Mouse (Mus musculus) MEL (cell line): ENCODE data around the gene Babam1. TPM values are rescaled to one million over a fixed set of nuclear protein-coding genes. Genes with fewer than 3 reads are reported as not detected.
A peak's percentile ranks its signal among the peaks of the same experiment; 100 is the strongest.
"Not testable (repeated sequence)": the region's sequence is repeated elsewhere in the genome, so short reads cannot be mapped to it uniquely, and the experiment has no call there.

Source experiments
- DNase-seq: peaks from one replicate; pipeline ENCODE4 v3.0.0; 2011; ENCODE audit warnings: low read depth, low spot score
- H3K27ac ChIP-seq: 2 replicates; pipeline ENCODE4 v1.5.1; 2012; ENCODE audit warnings: low read depth, mild to moderate bottlenecking, control low read depth, low read length, moderate library complexity; ENCODE audit not compliant: control insufficient read depth
- H3K27me3 ChIP-seq, 2 experiments: fragments of 150-350 bp in 1 of 2; sonication (generic) in 1 of 2; 2 replicates each; pipeline ENCODE4 v1.6.1; 2012; ENCODE audit warnings: low read length in 2 of 2, mild to moderate bottlenecking in 2 of 2, improper control_type of control experiment in 1 of 2, moderate library complexity in 1 of 2; ENCODE audit not compliant: insufficient read depth in 2 of 2, control insufficient read depth in 1 of 2
- H3K36me3 ChIP-seq, 2 experiments: 2 replicates each; pipeline ENCODE4 v1.6.1; 2012 to 2014; ENCODE audit warnings: low read length in 2 of 2, improper control_type of control experiment in 1 of 2, inconsistent platforms in 1 of 2, mild to moderate bottlenecking in 1 of 2; ENCODE audit not compliant: insufficient read depth in 2 of 2, control insufficient read depth in 1 of 2
- H3K4me1 ChIP-seq, 2 experiments: fragments of 150-350 bp in 1 of 2; sonication (generic) in 1 of 2; 2 replicates each; pipeline ENCODE4 v1.6.1; 2012; ENCODE audit warnings: low read length in 2 of 2, improper control_type of control experiment in 1 of 2, mild to moderate bottlenecking in 1 of 2; ENCODE audit not compliant: insufficient read depth in 2 of 2, control insufficient read depth in 1 of 2
- H3K4me3 ChIP-seq, 2 experiments: fragments of 150-350 bp in 1 of 2; sonication (generic) in 1 of 2; 2 replicates each; pipeline ENCODE4 v1.5.1; 2012; ENCODE audit warnings: low read depth in 2 of 2, low read length in 2 of 2, mild to moderate bottlenecking in 2 of 2, moderate library complexity in 2 of 2, control low read depth in 1 of 2, improper control_type of control experiment in 1 of 2; ENCODE audit not compliant: control insufficient read depth in 1 of 2, insufficient read depth in 1 of 2
- H3K79me2 ChIP-seq: 2 replicates; pipeline ENCODE4 v1.6.1; 2012; ENCODE audit warnings: mild to moderate bottlenecking, low read length, moderate library complexity; ENCODE audit not compliant: control insufficient read depth, poor library complexity, insufficient read depth
- H3K9ac ChIP-seq: 2 replicates; pipeline ENCODE4 v1.6.1; 2012; ENCODE audit warnings: low read depth, mild to moderate bottlenecking, control low read depth, low read length, moderate library complexity; ENCODE audit not compliant: control insufficient read depth, poor library complexity, severe bottlenecking
- H3K9me3 ChIP-seq: fragments of 150-350 bp; sonication (generic); replicated peaks from 2 replicates; pipeline ENCODE4 v1.6.1; 2012; ENCODE audit warnings: mild to moderate bottlenecking, low read length, improper control_type of control experiment, moderate library complexity; ENCODE audit not compliant: insufficient read depth
- CTCF ChIP-seq, 3 experiments: IDR thresholded peaks in 2 of 3; conservative IDR thresholded peaks in 1 of 3; 2 replicates each; pipeline ENCODE4 v1.5.1; 2011 to 2012; ENCODE audit warnings: low read length in 3 of 3, low read depth in 2 of 3, mild to moderate bottlenecking in 2 of 3, improper control_type of control experiment in 1 of 3, inconsistent platforms in 1 of 3, mixed read lengths in 1 of 3, moderate library complexity in 1 of 3; ENCODE audit not compliant: control insufficient read depth in 1 of 3, insufficient read depth in 1 of 3, poor library complexity in 1 of 3, severe bottlenecking in 1 of 3
- E2F4 ChIP-seq: IDR thresholded peaks from 2 replicates; pipeline ENCODE4 v1.6.1; 2011; ENCODE audit warnings: low read depth, low read length, improper control_type of control experiment, borderline replicate concordance
- KAT2A ChIP-seq: conservative IDR thresholded peaks from 2 replicates; pipeline ENCODE4 v1.6.1; 2012; ENCODE audit warnings: low read depth, low read length, improper control_type of control experiment, inconsistent platforms
- MEF2A ChIP-seq: IDR thresholded peaks from 2 replicates; pipeline ENCODE4 v1.6.1; 2014; ENCODE audit warnings: low read depth, mild to moderate bottlenecking, inconsistent platforms, low read length, improper control_type of control experiment; ENCODE audit not compliant: poor library complexity, insufficient replicate concordance, severe bottlenecking; ENCODE audit errors: extremely low read depth
- MXI1 ChIP-seq: IDR thresholded peaks from 2 replicates; pipeline ENCODE4 v1.6.1; 2011; ENCODE audit warnings: mild to moderate bottlenecking, low read depth, low read length, improper control_type of control experiment
- POLR2A ChIP-seq, 2 experiments: IDR thresholded peaks; 2 replicates each; pipeline ENCODE4 v1.6.1; 2011 to 2012; ENCODE audit warnings: low read length in 2 of 2, mild to moderate bottlenecking in 2 of 2, control low read depth in 1 of 2, improper control_type of control experiment in 1 of 2, low read depth in 1 of 2, moderate library complexity in 1 of 2; ENCODE audit not compliant: control insufficient read depth in 1 of 2, insufficient read depth in 1 of 2, poor library complexity in 1 of 2
- POLR2AphosphoS2 ChIP-seq: IDR thresholded peaks from 2 replicates; pipeline ENCODE4 v1.6.1; 2011; ENCODE audit warnings: low read length, improper control_type of control experiment
- POLR2AphosphoS5 ChIP-seq: IDR thresholded peaks from 2 replicates; pipeline ENCODE4 v1.6.1; 2012; ENCODE audit warnings: low read depth, borderline replicate concordance, mild to moderate bottlenecking, inconsistent platforms, low read length, moderate library complexity, mixed read lengths
- RCOR1 ChIP-seq: IDR thresholded peaks from 2 replicates; pipeline ENCODE4 v1.6.1; 2012; ENCODE audit warnings: low read depth, mild to moderate bottlenecking, inconsistent platforms, low read length, improper control_type of control experiment
- SMC3 ChIP-seq: IDR thresholded peaks from 2 replicates; pipeline ENCODE4 v1.6.1; 2011; ENCODE audit warnings: low read depth, low read length, improper control_type of control experiment
- TCF12 ChIP-seq: IDR thresholded peaks from 2 replicates; pipeline ENCODE4 v1.6.1; 2014; ENCODE audit warnings: low read depth, mild to moderate bottlenecking, inconsistent platforms, low read length, improper control_type of control experiment, moderate library complexity
- USF2 ChIP-seq, 2 experiments: IDR thresholded peaks; 2 replicates each; pipeline ENCODE4 v1.6.1; 2011 to 2012; ENCODE audit warnings: improper control_type of control experiment in 2 of 2, low read length in 2 of 2, borderline replicate concordance in 1 of 2, inconsistent platforms in 1 of 2, low read depth in 1 of 2, mild to moderate bottlenecking in 1 of 2; ENCODE audit not compliant: insufficient read depth in 1 of 2
- ZKSCAN1 ChIP-seq: IDR thresholded peaks from 2 replicates; pipeline ENCODE4 v1.6.1; 2012; ENCODE audit warnings: low read depth, mild to moderate bottlenecking, inconsistent platforms, low read length, improper control_type of control experiment, moderate library complexity
- ZNF384 ChIP-seq: IDR thresholded peaks from 2 replicates; pipeline ENCODE4 v1.6.1; 2012; ENCODE audit warnings: low read depth, mild to moderate bottlenecking, inconsistent platforms, low read length, improper control_type of control experiment
- polyA plus RNA-seq, 2 experiments: library from polyadenylated mRNA; stranded (reverse) in 1 of 2; unstranded in 1 of 2; fragments of >175 nt in 1 of 2; fragments of >200 nt in 1 of 2; gene quantifications; 2 replicates each; pipeline versions ENCODE4 v1.2.1 to v1.2.4; 2012; ENCODE audit warnings: low replicate concordance in 2 of 2, low read depth in 1 of 2; ENCODE audit not compliant: insufficient read length in 2 of 2, insufficient read depth in 1 of 2, missing spikeins in 1 of 2
- total RNA-seq: library from RNA; depleted of rRNA; stranded (reverse); fragments of 300-350 nt; gene quantifications from 2 replicates; pipeline ENCODE4 v1.2.3, GENCODE M21; 2012

The Babam1 gene
- total and polyA plus RNA-seq, 3 experiments = 54.5 to 132 TPM; not detected in 1

GRCm38 (mm10) chr8:71411535-71412273, 15.0 kb downstream of the Babam1 start:
- peaks cover 0 to 4% of the 10 kb centered on the region in 2 experiments; a peak in 2 of 4 replicates for H3K36me3 ChIP-seq
- no peak overlapping the region for H3K9ac ChIP-seq
- no peak overlapping the region for H3K4me3 ChIP-seq
- H3K9me3 ChIP-seq = no peaks in the 10 kb centered on the region
- peaks cover 0 to 14% of the 10 kb centered on the region in 2 experiments; a peak in 2 of 4 replicates for H3K4me1 ChIP-seq
- H3K27ac ChIP-seq = no peak overlapping the region
- DNase-seq = peak; percentile 51
- TF ChIP-seq POLR2A (IDR thresholded peaks at IDR 0.05; ENCODE audit: control insufficient read depth in 1 of 2, insufficient read depth in 1 of 2, low read depth in 1 of 2, low read length in 2 of 2, poor library complexity in 1 of 2) (peak in 1 of 2 experiments; percentile 35; a peak in 1 of 4 replicates), POLR2AphosphoS2 (peak; percentile 77), MEF2A (no peak), TCF12 (no peak)
- peaks cover 5% of the 10 kb centered on the region for H3K79me2 ChIP-seq
- H3K27me3 ChIP-seq = no peaks in the 10 kb centered on the region

GRCm38 (mm10) chr8:71422121-71422520, 25.5 kb downstream of the Babam1 start:
- no peak for TF ChIP-seq KAT2A
- no peak for TF ChIP-seq POLR2A (IDR thresholded peaks at IDR 0.05; ENCODE audit: control insufficient read depth in 1 of 2, insufficient read depth in 1 of 2, low read depth in 1 of 2, low read length in 2 of 2, poor library complexity in 1 of 2)
- no peak for TF ChIP-seq ZKSCAN1
- no peak for TF ChIP-seq E2F4
- no peak for TF ChIP-seq POLR2AphosphoS5
- no peak for TF ChIP-seq MXI1
- no peak for TF ChIP-seq POLR2AphosphoS2
- TF ChIP-seq USF2 (IDR thresholded peaks at IDR 0.05; ENCODE audit: borderline replicate concordance in 1 of 2, insufficient read depth in 1 of 2, low read depth in 1 of 2, low read length in 2 of 2) = no peak
- no peak for TF ChIP-seq CTCF (IDR thresholded peaks at IDR 0.05 in 2 of 3, conservative IDR thresholded peaks at IDR 0.05 in 1 of 3; ENCODE audit: control insufficient read depth in 1 of 3, insufficient read depth in 1 of 3, low read depth in 2 of 3, low read length in 3 of 3, poor library complexity in 1 of 3, severe bottlenecking in 1 of 3)
- no peak for TF ChIP-seq RCOR1
- no peak for TF ChIP-seq SMC3
- no peak for TF ChIP-seq ZNF384
- TF ChIP-seq MEF2A = no peak
- Histone ChIP-seq H3K36me3 (no peaks in the 10 kb centered on the region), H3K4me1 (no peaks in the 10 kb centered on the region), H3K27me3 (no peaks in the 10 kb centered on the region; a peak in 1 of 4 replicates), H3K4me3 (no peak overlapping the region), H3K9ac (no peak overlapping the region), H3K27ac (no peak overlapping the region), H3K9me3 (no peaks in the 10 kb centered on the region), H3K79me2 (no peaks in the 10 kb centered on the region)
- no peak for DNase-seq

- not testable (repeated sequence) for H3K9ac ChIP-seq, H3K79me2 ChIP-seq, DNase-seq, H3K9me3 ChIP-seq, H3K36me3 ChIP-seq, H3K4me1 ChIP-seq, H3K4me3 ChIP-seq, H3K27ac ChIP-seq, H3K27me3 ChIP-seq
Measured at GRCm38 (mm10) chr8:71432935-71433334, 36.3 kb downstream of the Babam1 start.
